ENCODE assay signal across 17 mouse cellular contexts in the genomic region with DNA sequence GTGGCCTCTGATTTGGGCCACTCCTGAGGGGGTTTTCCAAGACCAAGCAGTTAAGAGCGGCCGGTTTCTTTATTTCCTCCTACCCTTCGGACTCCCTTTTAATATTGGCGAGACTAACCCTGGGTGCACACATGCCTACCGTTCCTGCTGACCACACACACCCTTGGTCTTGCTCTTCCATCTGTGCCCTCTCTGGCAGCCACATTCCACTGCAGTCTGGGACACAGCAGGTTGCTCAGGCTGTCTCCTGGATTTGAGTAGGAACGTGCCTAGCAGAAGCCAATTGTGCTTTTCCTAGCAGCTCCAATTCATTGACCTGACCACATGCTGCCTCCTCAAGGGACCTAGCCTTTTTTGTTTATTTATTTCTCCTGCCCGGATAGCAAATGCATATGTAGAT.
A peak's percentile ranks its signal among the peaks of the same experiment; 100 is the strongest.
DNase-seq lines count a peak whose midpoint lies in the region; ATAC-seq and TF ChIP-seq lines count a peak whose summit lies in the region.
"Had no signal": no experiment of that assay in that cellular context is flagged by ENCODE, and none has a peak within 500 bp of the region (broad histone marks: within the 10 kb centered on the region; RNA-seq: fewer than 3 reads in every experiment).

No protein-coding gene starts in this region.

- no peak overlapping the region for H3K4me3 ChIP-seq in kidney, adult 2 months (ENCODE audit: insufficient read depth, low read depth, low read length)
- no peak overlapping the region for H3K4me3 ChIP-seq in kidney, embryonic 15.5 days (replicated peaks)
- H3K4me3 ChIP-seq: embryonic facial prominence, embryonic 15.5 days; forebrain, embryonic 10.5 days; heart, embryonic 13.5 days; hindbrain, embryonic 13.5 days; lung, embryonic 15.5 days; midbrain, embryonic 10.5 days; neural tube, embryonic 12.5 days had no signal

- ATAC-seq in kidney, embryonic 15.5 days (replicated peaks; ENCODE audit: low FRiP score): no peak
- no peak for ATAC-seq in erythroblast, adult 5-6 weeks (replicated peaks; ENCODE audit: low FRiP score, poor library complexity, severe bottlenecking)
- ATAC-seq: forebrain, postnatal 0 days had no signal

- no peak overlapping the region for H3K9ac ChIP-seq in kidney, embryonic 15.5 days
- H3K9ac ChIP-seq: embryonic facial prominence, embryonic 15.5 days; forebrain, postnatal 0 days; heart, embryonic 13.5 days; hindbrain, embryonic 13.5 days; liver, embryonic 14.5 days; lung, embryonic 15.5 days; neural tube, embryonic 12.5 days had no signal

- H3K27ac ChIP-seq in kidney, adult 2 months (ENCODE audit: insufficient read depth, low read depth, low read length): peak overlapping the region; percentile 47; the same call in 1 of the 2 replicates
- no peak overlapping the region for H3K27ac ChIP-seq in kidney, embryonic 15.5 days
- H3K27ac ChIP-seq: embryonic facial prominence, embryonic 15.5 days; forebrain, embryonic 10.5 days; heart, embryonic 13.5 days; hindbrain, embryonic 13.5 days; liver, embryonic 14.5 days; lung, embryonic 15.5 days; macrophage; midbrain, embryonic 10.5 days; neural tube, embryonic 12.5 days had no signal

- H3K27me3 ChIP-seq in kidney, adult 2 months (replicated peaks; ENCODE audit: control insufficient read depth, insufficient read depth, low read length): no peaks in the 10 kb centered on the region
- H3K27me3 ChIP-seq in kidney, embryonic 15.5 days: no peaks in the 10 kb centered on the region; the same call in 1 of the 2 replicates
- H3K27me3 ChIP-seq: embryonic facial prominence, embryonic 15.5 days; lung, embryonic 15.5 days; neural tube, embryonic 12.5 days had no signal

- H3K9me3 ChIP-seq in kidney, embryonic 15.5 days (replicated peaks): no peaks in the 10 kb centered on the region
- H3K9me3 ChIP-seq: embryonic facial prominence, embryonic 15.5 days; forebrain, embryonic 10.5 days; heart, embryonic 13.5 days; hindbrain, embryonic 13.5 days; lung, embryonic 15.5 days; midbrain, embryonic 10.5 days; neural tube, embryonic 12.5 days had no signal

- H3K4me1 ChIP-seq in kidney, adult 2 months (ENCODE audit: control insufficient read depth, insufficient read depth, low read length): no peaks in the 10 kb centered on the region; the same call in 1 of the 2 replicates
- peaks cover 7% of the 10 kb centered on the region for H3K4me1 ChIP-seq in kidney, embryonic 15.5 days
- H3K4me1 ChIP-seq: heart, embryonic 13.5 days had no signal

- TF ChIP-seq CTCF in kidney, adult 2 months (conservative IDR thresholded peaks at IDR 0.05; ENCODE audit: insufficient read depth, insufficient read length, low read depth, low read length): no peak

- 49% methylated on average over 7 of the region's 7 CpGs for WGBS in kidney, adult 2 months
- 81% methylated on average over 7 of the region's 7 CpGs for whole genome bisulfite sequencing in kidney, embryonic 15.5 days

- H3K36me3 ChIP-seq in kidney, adult 2 months (ENCODE audit: control insufficient read depth, insufficient read depth, low read length): no peaks in the 10 kb centered on the region
- no peaks in the 10 kb centered on the region; the same call in 1 of the 2 replicates for H3K36me3 ChIP-seq in kidney, embryonic 15.5 days
- H3K36me3 ChIP-seq: embryonic facial prominence, embryonic 15.5 days; forebrain, embryonic 10.5 days; heart, embryonic 13.5 days; lung, embryonic 15.5 days; midbrain, embryonic 10.5 days; neural tube, embryonic 12.5 days had no signal

- DNase-seq in kidney, adult 2 months: peak; percentile 71
- DNase-seq in cerebellum, adult 8-10 months: peak; percentile 72
- peak; percentile 31 to 45 for DNase-seq in kidney, adult 8-10 months
- no peak for DNase-seq in gastrocnemius, adult 8-10 months (ENCODE audit: low spot score in 2 of 2)
- DNase-seq in heart, adult 18-20 months: no peak
- DNase-seq: forebrain, postnatal 0 days had no signal

- no peak for TF ChIP-seq POLR2A in kidney, adult 2 months (IDR thresholded peaks at IDR 0.05; ENCODE audit: low read depth, low read length)

- H3K4me2 ChIP-seq in kidney, embryonic 15.5 days: no peak overlapping the region
- H3K4me2 ChIP-seq: embryonic facial prominence, embryonic 15.5 days; heart, embryonic 13.5 days; hindbrain, embryonic 13.5 days; lung, embryonic 15.5 days; neural tube, embryonic 12.5 days had no signal

Comparison
In these comparisons a context has a peak if more than half of its experiments do, and no peak if none do; other contexts are left out.
1. DNase-seq: peak in kidney, adult 2 months (single experiment), cerebellum, adult 8-10 months (single experiment) and kidney, adult 8-10 months (2 of 2); none in gastrocnemius, adult 8-10 months (0 of 2) and heart, adult 18-20 months (0 of 2).